Mouse (Mus musculus) inflammation-experienced regulatory T-cells, adult 6 months (primary cell): ENCODE results near the gene Vmn2r92. TPM values are rescaled to one million over a fixed set of nuclear protein-coding genes. Genes with fewer than 3 reads are reported as not detected.
"Not testable (repeated sequence)": the region's sequence is repeated elsewhere in the genome, so short reads cannot be mapped to it uniquely, and the experiment has no call there.

Experiments used
- ATAC-seq: one replicate; pipeline ENCODE4 v1.8.0; 2017
- polyA plus RNA-seq, 3 experiments: library from polyadenylated mRNA; unstranded; fragments of 100-300 nt; shearing (Covaris generic); gene quantifications; one replicate each; pipeline ENCODE4 v1.2.1; 2017

The Vmn2r92 gene
- polyA plus RNA-seq, result under 1 TPM in 2 of 3 experiments, not detected in 1; 0.05 TPM

GRCm38 (mm10) chr17:18151587-18151986 is at the start of gene Vmn2r92:
Gene Vmn2r92, plus strand, starts transcription at chr17:18151887.
- not testable (repeated sequence) for ATAC-seq

GRCm38 (mm10) chr17:18102265-18102664 is 49.4 kb upstream of the Vmn2r92 start:
- not testable (repeated sequence) for ATAC-seq

GRCm38 (mm10) chr17:18161194-18161593 is 9.5 kb downstream of the Vmn2r92 start:
- ATAC-seq, result peak; percentile 75

GRCm38 (mm10) chr17:18189732-18190131 is 38.0 kb downstream of the Vmn2r92 start:
- peak; percentile 77 for ATAC-seq

GRCm38 (mm10) chr17:18221300-18221699 is 69.6 kb downstream of the Vmn2r92 start:
- no peak for ATAC-seq

- ATAC-seq, result no peak
Measured at GRCm38 (mm10) chr17:18231996-18232395, 80.3 kb downstream of the Vmn2r92 start.

- ATAC-seq, result no peak
Measured at GRCm38 (mm10) chr17:18236931-18237330, 85.2 kb downstream of the Vmn2r92 start.

Other genes starting within 250 kb of the Vmn2r92 start
- gene Fpr-rs4, start 130.2 kb upstream of the Vmn2r92 start, polyA plus RNA-seq, result not detected
- gene Vmn2r124, start 102.5 kb upstream of the Vmn2r92 start, polyA plus RNA-seq, result under 1 TPM in 1 of 3 experiments, not detected in 2; 0.04 TPM
- gene Vmn2r91, start 66.9 kb upstream of the Vmn2r92 start, polyA plus RNA-seq, result not detected
- not detected for gene Vmn2r94, start 125.9 kb downstream of the Vmn2r92 start, polyA plus RNA-seq
- under 1 TPM in 1 of 3 experiments, not detected in 2; 0.08 TPM for gene Vmn2r93, start 146.2 kb downstream of the Vmn2r92 start, polyA plus RNA-seq